In the genomic region with DNA sequence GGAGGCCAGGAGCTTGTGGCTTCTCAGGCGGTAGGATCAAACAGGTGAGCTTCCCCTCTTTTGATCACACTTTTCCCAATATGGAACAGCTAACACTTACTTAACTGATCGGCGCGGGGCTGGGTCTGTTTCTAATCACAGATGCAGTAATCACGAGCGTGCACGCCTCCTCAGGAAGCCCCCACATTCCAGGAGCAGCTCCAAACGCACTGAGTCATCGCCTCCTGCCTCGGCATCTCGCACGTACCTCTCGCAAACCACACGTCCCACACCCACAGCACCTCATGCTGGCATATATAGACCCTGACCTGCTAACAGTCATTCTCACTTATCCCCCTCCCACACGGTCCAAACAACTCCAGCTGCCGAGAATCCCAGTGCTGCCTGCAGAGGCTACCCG, we compare ENCODE assay signal across 12 mouse cellular contexts. TPM values are rescaled to one million over a fixed set of nuclear protein-coding genes. Genes with fewer than 3 reads are reported as not detected.
A peak's percentile ranks its signal among the peaks of the same experiment; 100 is the strongest.
DNase-seq lines count a peak whose midpoint lies in the region; ATAC-seq and TF ChIP-seq lines count a peak whose summit lies in the region.
"Had no signal": no experiment of that assay in that cellular context is flagged by ENCODE, and none has a peak within 500 bp of the region (broad histone marks: within the 10 kb centered on the region; RNA-seq: fewer than 3 reads in every experiment).

No protein-coding gene starts in this region.

- DNase-seq in 3134 (ENCODE audit: extremely low read depth, insufficient read length, low spot score) (peak; percentile 82), ES-E14 (ENCODE audit: low read depth, low spot score) (no peak)
- peak; percentile 91 to 96 for DNase-seq in frontal cortex, postnatal 36 days (ENCODE audit: low spot score in 2 of 2)
- peak; percentile 88 to 94 for DNase-seq in left cerebral cortex, postnatal 14 days (ENCODE audit: low spot score in 2 of 2)
- DNase-seq in kidney, adult 9 months, result no peak
- DNase-seq in adrenal gland, adult 2 months, result no peak
- DNase-seq in urinary bladder, postnatal 36 days (ENCODE audit: low spot score in 2 of 2), result no peak
- DNase-seq: lung, adult 2 months had no signal

- no peaks in the 10 kb centered on the region for H3K36me3 ChIP-seq in ES-E14 (ENCODE audit: control insufficient read depth, insufficient read depth, low read length, poor library complexity, severe bottlenecking)

- no peak overlapping the region for H3K9ac ChIP-seq in ES-E14 (ENCODE audit: insufficient read depth, low read depth, low read length, poor library complexity, severe bottlenecking)

- H3K4me1 ChIP-seq in ES-E14 (ENCODE audit: control insufficient read depth in 2 of 2, insufficient read depth in 2 of 2, low read length in 2 of 2, poor library complexity in 1 of 2), result peaks cover 0 to 6% of the 10 kb centered on the region in 2 experiments; a peak in 1 of 4 replicates

- in situ Hi-C loops in ES-E14 (cut with MboI; ENCODE audit: low sequenced_read_pairs in 2 of 2, unreplicated experiment in 2 of 2), result no loop called here

- ATAC-seq in megakaryocyte progenitor cell, adult 5-6 weeks (replicated peaks; ENCODE audit: poor library complexity), result no peak
- ATAC-seq: activated CD4-positive, CD25-positive, alpha-beta regulatory T cell, adult 4 months had no signal

- no peak overlapping the region for H3K27ac ChIP-seq in ES-E14 (ENCODE audit: insufficient read depth, low read depth, low read length, poor library complexity, severe bottlenecking)

- H3K9me3 ChIP-seq in ES-E14 (ENCODE audit: control insufficient read depth, insufficient read depth, low read depth, low read length), result no peaks in the 10 kb centered on the region

- H3K4me3 ChIP-seq in ES-E14 (ENCODE audit: insufficient read depth in 1 of 2, low read depth in 1 of 2, low read length in 2 of 2, poor library complexity in 1 of 2, severe bottlenecking in 1 of 2), result no peak overlapping the region

- intact Hi-C loops in left cerebral cortex, postnatal 14 days (cut with DNase I), result loop anchor here (2.0 to 5.0 kb wide), 3 partner anchors 15 to 65 kb away; no protein-coding TSS in a partner anchor

TF ChIP-seq in ES-E14, 5 proteins besides CTCF, POLR2A, EP300 and RAD21:
- TF ChIP-seq MAFK (IDR thresholded peaks at IDR 0.05; ENCODE audit: insufficient read depth, low read depth, low read length), result 0 out of 2 replicates have a peak, but pooled peaks have one; percentile 24
- no peak for TF ChIP-seq ZNF384 (IDR thresholded peaks at IDR 0.05; ENCODE audit: low read depth, low read length)

RNA-seq across cellular contexts. Expression of gene Apeh, which starts 43.1 kb away (rescaled TPM):
- 37.3 and 56.1 TPM in 2 replicates for total RNA-seq in ES-E14 (2012; rRNA removed)
- total RNA-seq in left cerebral cortex, postnatal 14 days (2021), result 10 to 100 TPM; 33.3 to 35.4 TPM
- total RNA-seq in adrenal gland, adult 2 months (2021), result 10 to 100 TPM; 90.2 to 91.6 TPM
- polyA plus RNA-seq in adrenal gland, adult 2 months (2012; rRNA removed), result 96.2 and 121 TPM in 2 replicates
- total RNA-seq in megakaryocyte progenitor cell, adult 5-6 weeks (2015), result 45.9 and 64.3 TPM in 2 replicates
- 71.0 and 110 TPM in 2 replicates for total RNA-seq in megakaryocyte progenitor cell, adult 5-6 weeks (2017)

RNA-seq across cellular contexts. Expression of gene Bsn, which starts 52.7 kb away (rescaled TPM):
- total RNA-seq in ES-E14 (2012; rRNA removed), result 0.45 and 0.58 TPM in 2 replicates
- 100 to 1,000 TPM; 223 to 244 TPM for total RNA-seq in left cerebral cortex, postnatal 14 days (2021)
- 1 to 10 TPM; 5.0 to 5.2 TPM for total RNA-seq in adrenal gland, adult 2 months (2021)
- 4.1 and 4.3 TPM in 2 replicates for polyA plus RNA-seq in adrenal gland, adult 2 months (2012; rRNA removed)
- 4.7 and 5.5 TPM in 2 replicates for total RNA-seq in megakaryocyte progenitor cell, adult 5-6 weeks (2015)
- 3.2 and 4.0 TPM in 2 replicates for total RNA-seq in megakaryocyte progenitor cell, adult 5-6 weeks (2017)

RNA-seq across cellular contexts. Expression of gene Rnf123, which starts 54.4 kb away (rescaled TPM):
- 14.5 and 28.1 TPM in 2 replicates for total RNA-seq in ES-E14 (2012; rRNA removed)
- 100 to 1,000 TPM in 1 of 2 experiments, 10 to 100 TPM in 1; 93.9 to 103 TPM for total RNA-seq in left cerebral cortex, postnatal 14 days (2021)
- total RNA-seq in adrenal gland, adult 2 months (2021), result 10 to 100 TPM; 65.5 to 66.0 TPM
- 88.9 and 93.6 TPM in 2 replicates for polyA plus RNA-seq in adrenal gland, adult 2 months (2012; rRNA removed)
- total RNA-seq in megakaryocyte progenitor cell, adult 5-6 weeks (2015), result 34.5 and 35.8 TPM in 2 replicates
- total RNA-seq in megakaryocyte progenitor cell, adult 5-6 weeks (2017), result 18.8 and 34.8 TPM in 2 replicates

RNA-seq across cellular contexts. Expression of gene Mst1, which starts 57.3 kb away (rescaled TPM):
- total RNA-seq in ES-E14 (2012; rRNA removed), result 2.9 and 3.6 TPM in 2 replicates
- total RNA-seq in left cerebral cortex, postnatal 14 days (2021), result not detected
- under 1 TPM; 0.17 to 0.86 TPM for total RNA-seq in adrenal gland, adult 2 months (2021)
- polyA plus RNA-seq in adrenal gland, adult 2 months (2012; rRNA removed), result 0.23 and 0.44 TPM in 2 replicates
- total RNA-seq in megakaryocyte progenitor cell, adult 5-6 weeks (2015), result 0.46 and 3.1 TPM in 2 replicates
- total RNA-seq in megakaryocyte progenitor cell, adult 5-6 weeks (2017), result 0.37 and 0.74 TPM in 2 replicates
- total RNA-seq: common myeloid progenitor, adult 5-6 weeks; hematopoietic stem cell, adult 5-6 weeks had no signal

Comparison
In these comparisons a context has a peak if more than half of its experiments do, and no peak if none do; other contexts are left out.
1. DNase-seq: peak in 3134 (single experiment), frontal cortex, postnatal 36 days (2 of 2) and left cerebral cortex, postnatal 14 days (2 of 2); none in ES-E14 (single experiment), kidney, adult 9 months (single experiment), adrenal gland, adult 2 months (single experiment) and urinary bladder, postnatal 36 days (0 of 2).
2. RNA of gene Bsn, which starts 52.7 kb away (total RNA-seq): 223 to 244 TPM in left cerebral cortex, postnatal 14 days; 5.0 to 5.2 TPM in adrenal gland, adult 2 months, 3.2 to 5.5 TPM in megakaryocyte progenitor cell, adult 5-6 weeks and 0.45 to 0.58 TPM in ES-E14; every median in the first group is over 10 times any median in the second.